Mouse (Mus musculus): ENCODE measurements around the gene Pigc. TPM values are rescaled to one million over a fixed set of nuclear protein-coding genes. Genes with fewer than 3 reads are reported as not detected.

Gene Pigc
- polyA plus RNA-seq, 1 experiment from 2014 or later = 48.2 TPM

GRCm38 (mm10) chr1:162015247-162015862, 46.4 kb downstream of the Pigc start:
- Histone ChIP-seq H3K4me1 (peaks cover 56% of the 10 kb centered on the region), H3K9ac (no peak overlapping the region), H3K4me2 (no peak overlapping the region), H3K4me3 (no peak overlapping the region), H3K27ac (peak overlapping the region; percentile 94), H3K9me3 (no peaks in the 10 kb centered on the region), H3K27me3 (no peaks in the 10 kb centered on the region), H3K36me3 (no peaks in the 10 kb centered on the region)
- peak; percentile 76; the same call in 1 of the 2 replicates for ATAC-seq (ENCODE audit: insufficient number of reproducible peaks, low FRiP score, low TSS enrichment, low read depth)
- 16% methylated on average over 8 of the region's 8 CpGs for WGBS

- WGBS = 16% methylated on average over 7 of the region's 7 CpGs
- H3K9me3 ChIP-seq = no peaks in the 10 kb centered on the region
- peaks cover 61% of the 10 kb centered on the region for H3K4me1 ChIP-seq
- H3K9ac ChIP-seq = no peak overlapping the region
- H3K4me3 ChIP-seq = no peak overlapping the region
- peak; percentile 79 for ATAC-seq (ENCODE audit: insufficient number of reproducible peaks, low FRiP score, low TSS enrichment, low read depth)
- H3K27me3 ChIP-seq = no peaks in the 10 kb centered on the region
- peak overlapping the region; percentile 94 for H3K27ac ChIP-seq
- no peak overlapping the region for H3K4me2 ChIP-seq
- no peaks in the 10 kb centered on the region for H3K36me3 ChIP-seq
Observed at GRCm38 (mm10) chr1:162016982-162017381, 48.0 kb downstream of the Pigc start.

GRCm38 (mm10) chr1:162017975-162018600, 49.1 kb downstream of the Pigc start:
- 21% methylated on average over 13 of the region's 13 CpGs for WGBS
- H3K4me2 ChIP-seq = no peak overlapping the region

GRCm38 (mm10) chr1:162018601-162018977, 49.6 kb downstream of the Pigc start:
- H3K9ac ChIP-seq = no peak overlapping the region
- H3K4me1 ChIP-seq = peaks cover 56% of the 10 kb centered on the region
- H3K27me3 ChIP-seq = no peaks in the 10 kb centered on the region
- WGBS = 39% methylated on average over 6 of the region's 6 CpGs
- H3K9me3 ChIP-seq = no peaks in the 10 kb centered on the region
- H3K36me3 ChIP-seq = no peaks in the 10 kb centered on the region
- H3K27ac ChIP-seq = peak overlapping the region; percentile 94
- no peak overlapping the region for H3K4me3 ChIP-seq
- no peak for ATAC-seq (ENCODE audit: insufficient number of reproducible peaks, low FRiP score, low TSS enrichment, low read depth)
- H3K4me2 ChIP-seq = no peak overlapping the region

More at GRCm38 (mm10) chr1:162017975-162018600, 49.1 kb downstream of the Pigc start:
- Histone ChIP-seq H3K27ac (peak overlapping the region; percentile 94), H3K9me3 (no peaks in the 10 kb centered on the region), H3K36me3 (no peaks in the 10 kb centered on the region), H3K4me3 (no peak overlapping the region), H3K4me1 (peaks cover 61% of the 10 kb centered on the region), H3K9ac (no peak overlapping the region), H3K27me3 (no peaks in the 10 kb centered on the region)
- no peak for ATAC-seq (ENCODE audit: insufficient number of reproducible peaks, low FRiP score, low TSS enrichment, low read depth)

DNA sequence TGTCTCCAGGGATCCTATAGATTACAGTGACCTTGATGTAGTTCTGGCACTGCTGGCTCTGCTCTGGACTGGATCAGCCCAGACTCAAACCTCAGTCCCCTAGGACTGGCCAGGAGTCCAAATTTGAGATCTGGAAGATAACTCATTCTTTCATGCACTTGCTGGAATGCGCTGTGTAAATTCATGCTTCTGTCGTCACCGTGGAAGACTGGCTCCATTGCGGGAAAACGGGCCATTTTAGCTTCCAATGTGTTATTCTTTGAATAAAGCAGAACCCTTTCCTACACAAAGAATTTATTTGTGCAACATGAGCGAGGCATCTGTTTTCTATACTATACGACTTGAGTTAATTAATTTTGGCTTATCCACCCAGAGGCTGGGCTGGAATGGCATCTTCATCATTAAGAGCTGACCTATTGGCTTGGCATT, 51.3 kb downstream of the Pigc start:
- H3K9me3 ChIP-seq = no peaks in the 10 kb centered on the region
- H3K36me3 ChIP-seq = no peaks in the 10 kb centered on the region
- ATAC-seq (ENCODE audit: insufficient number of reproducible peaks, low FRiP score, low TSS enrichment, low read depth) = peak; percentile 69
- no peak overlapping the region for H3K9ac ChIP-seq
- no peak overlapping the region for H3K4me3 ChIP-seq
- no peaks in the 10 kb centered on the region for H3K27me3 ChIP-seq
- H3K4me2 ChIP-seq = no peak overlapping the region
- H3K27ac ChIP-seq = peak overlapping the region; percentile 94
- WGBS = 22% methylated on average over 7 of the region's 7 CpGs
- peaks cover 45% of the 10 kb centered on the region for H3K4me1 ChIP-seq

DNA sequence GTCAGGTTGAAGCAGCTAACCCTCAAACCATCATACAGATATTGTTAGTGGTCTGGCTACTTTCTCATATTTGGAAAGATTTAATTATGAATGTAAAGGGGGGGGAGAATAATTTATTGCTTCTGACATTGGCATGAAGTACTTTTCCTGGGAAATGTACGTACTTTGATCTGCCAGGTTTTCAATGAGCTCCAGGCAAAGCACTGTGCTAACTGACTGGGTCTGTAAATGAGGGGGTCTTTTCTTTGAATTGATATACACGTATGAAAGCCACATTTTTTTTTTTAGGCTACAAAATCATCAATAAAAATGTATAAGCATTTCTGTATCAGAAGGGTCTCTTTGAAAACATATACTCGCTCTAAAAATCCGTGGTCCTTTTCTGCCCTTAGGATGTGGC, 51.8 kb downstream of the Pigc start:
- ATAC-seq (ENCODE audit: insufficient number of reproducible peaks, low FRiP score, low TSS enrichment, low read depth) = no peak
- Histone ChIP-seq H3K4me2 (no peak overlapping the region), H3K27ac (peak overlapping the region; percentile 94), H3K36me3 (no peaks in the 10 kb centered on the region), H3K9ac (no peak overlapping the region), H3K27me3 (no peaks in the 10 kb centered on the region), H3K4me3 (no peak overlapping the region), H3K9me3 (no peaks in the 10 kb centered on the region), H3K4me1 (peaks cover 46% of the 10 kb centered on the region)
- 18% methylated on average over 4 of the region's 4 CpGs for WGBS

Other genes with a start within 250 kb of the Pigc start
- not detected in 2 replicates for gene Fasl, start 180.7 kb upstream of the Pigc start, polyA plus RNA-seq (2015; fragmentation: Nextera tagmentation; extraction: Ambion mirVana)
- gene Suco, start 92.5 kb upstream of the Pigc start, polyA plus RNA-seq (2015; fragmentation: Nextera tagmentation; extraction: Ambion mirVana) = 17.0 and 23.3 TPM in 2 replicates
- not detected in 2 replicates for gene 4930558K02Rik, start 10.4 kb downstream of the Pigc start, polyA plus RNA-seq (2015; fragmentation: Nextera tagmentation; extraction: Ambion mirVana)